Mouse (Mus musculus): ENCODE data around the gene Smim26. TPM values are rescaled to one million over a fixed set of nuclear protein-coding genes. Genes with fewer than 3 reads are reported as not detected.

Smim26 gene
- total RNA-seq, 2 experiments from 2014 or later = 57.4 to 63.4 TPM

GRCm38 (mm10) chr2:144637204-144637603 lies 43.4 kb downstream of the Smim26 start:
- DNase-seq = no peak

DNA sequence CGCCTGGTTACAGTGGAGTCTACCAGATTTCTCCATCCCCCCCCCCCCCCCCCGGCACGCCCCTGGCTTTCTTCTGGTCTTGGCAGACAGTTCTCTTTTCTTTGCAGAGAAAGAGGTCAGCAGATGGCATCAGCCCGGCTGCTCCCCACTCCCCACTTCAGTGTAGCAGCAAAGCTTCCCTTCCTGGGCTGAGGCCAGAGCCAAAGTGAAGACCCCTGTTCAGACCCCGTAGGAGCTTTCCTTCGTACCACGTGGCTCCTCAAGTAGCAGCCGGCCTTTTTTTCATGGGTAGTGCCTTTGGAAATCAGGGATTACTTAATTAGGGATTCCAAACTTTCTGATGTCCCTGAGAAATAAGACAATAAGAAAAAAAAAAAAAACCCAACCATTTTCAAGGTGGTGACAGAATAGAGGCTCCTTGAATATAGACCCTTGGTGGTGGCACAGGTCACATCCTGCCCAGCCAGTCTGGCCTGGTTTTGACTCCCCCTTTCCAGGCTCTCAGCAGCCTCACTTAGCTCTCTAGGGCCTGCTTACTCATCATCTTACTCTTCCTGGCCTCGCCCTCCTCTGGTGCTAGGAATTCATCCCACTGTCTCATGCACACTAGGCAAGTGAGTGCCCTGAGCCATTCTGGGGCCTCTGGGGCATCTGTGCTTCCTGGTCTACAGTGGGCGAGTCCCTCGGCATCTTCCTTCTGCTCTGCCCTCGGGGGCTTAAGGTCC lies 44.0 kb downstream of the Smim26 start:
- DNase-seq = no peak

GRCm38 (mm10) chr2:144638719-144639118 lies 44.9 kb downstream of the Smim26 start:
- DNase-seq = no peak

DNA sequence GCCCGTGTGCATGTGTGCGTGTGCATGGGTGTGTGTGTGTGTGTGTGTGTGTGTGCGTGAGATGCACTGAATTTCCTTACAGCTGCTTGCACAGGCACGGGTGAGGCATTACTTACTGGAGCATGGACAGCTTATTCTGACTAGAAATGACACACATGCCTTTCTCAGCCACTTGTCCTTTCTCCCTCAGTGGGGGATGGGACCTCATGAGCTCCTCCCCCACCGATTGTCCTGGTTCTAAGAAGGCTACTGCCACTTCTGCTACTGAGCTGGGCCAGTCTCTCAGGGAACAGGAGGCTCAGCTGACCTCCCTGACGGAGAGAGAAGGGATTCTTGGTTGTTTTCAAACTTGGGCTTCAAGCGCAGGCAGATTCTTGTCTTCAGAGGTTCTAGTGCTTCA lies 46.2 kb downstream of the Smim26 start:
- no peak for DNase-seq

GRCm38 (mm10) chr2:144641991-144642390 lies 48.1 kb downstream of the Smim26 start:
- DNase-seq = no peak

Small RNA genes within 50 kb of the gene (microRNA-seq; reads per million reads assigned to microRNA genes)
- 0 reads per million in 2 experiments for gene Gm24823

Other genes starting within 250 kb of the Smim26 start
- 10 to 100 TPM; 29.1 to 29.4 TPM for gene Kat14, start 225.1 kb upstream of the Smim26 start, total RNA-seq (2021)
- gene Pet117, start 225.1 kb upstream of the Smim26 start, total RNA-seq (2021) = 10 to 100 TPM in 1 of 2 experiments, 1 to 10 TPM in 1; 8.1 to 14.2 TPM
- gene Dzank1, start 66.6 kb upstream of the Smim26 start, total RNA-seq (2021) = 100 to 1,000 TPM; 130 to 132 TPM
- gene Polr3f, start 66.3 kb upstream of the Smim26 start, total RNA-seq (2021) = 10 to 100 TPM; 26.9 to 31.8 TPM
- gene Rbbp9, start 43.2 kb upstream of the Smim26 start, total RNA-seq (2021) = 10 to 100 TPM; 30.0 to 31.9 TPM
- gene Sec23b, start 37.8 kb upstream of the Smim26 start, total RNA-seq (2021) = 10 to 100 TPM; 46.4 to 50.0 TPM
- 10 to 100 TPM; 63.7 to 66.2 TPM for gene Dtd1, start 5.8 kb downstream of the Smim26 start, total RNA-seq (2021)
- gene Scp2d1, start 229.6 kb downstream of the Smim26 start, total RNA-seq (2021) = not detected